Mouse (Mus musculus): ENCODE measurements around the gene Zfp704. TPM values are rescaled to one million over a fixed set of nuclear protein-coding genes. Genes with fewer than 3 reads are reported as not detected.

Gene Zfp704
- total and polyA plus RNA-seq, 3 experiments: under 0.01 TPM; not detected in 2

- DNase-seq (ENCODE audit: low read depth, low spot score): no peak
- no peaks in the 10 kb centered on the region for H3K27me3 ChIP-seq (ENCODE audit: control insufficient read depth in 1 of 2, insufficient read depth in 2 of 2, low read length in 2 of 2)
- H3K27ac ChIP-seq (ENCODE audit: control insufficient read depth, low read depth, low read length): no peak overlapping the region
- H3K36me3 ChIP-seq (ENCODE audit: control insufficient read depth in 1 of 2, insufficient read depth in 2 of 2, low read length in 2 of 2): no peaks in the 10 kb centered on the region
- H3K4me1 ChIP-seq (ENCODE audit: control insufficient read depth in 1 of 2, insufficient read depth in 2 of 2, low read length in 2 of 2): no peaks in the 10 kb centered on the region
- no peak overlapping the region for H3K4me3 ChIP-seq (ENCODE audit: control insufficient read depth in 1 of 2, insufficient read depth in 1 of 2, low read depth in 2 of 2, low read length in 2 of 2)
- TF ChIP-seq JUND (IDR thresholded peaks at IDR 0.05; ENCODE audit: low read depth, low read length) (no peak), TCF12 (IDR thresholded peaks at IDR 0.05; ENCODE audit: low read depth, low read length) (no peak), MYC (IDR thresholded peaks at IDR 0.05; ENCODE audit: low read depth, low read length) (no peak), EP300 (IDR thresholded peaks at IDR 0.05; ENCODE audit: low read depth in 1 of 2, low read length in 2 of 2) (no peak), TAL1 (IDR thresholded peaks at IDR 0.05; ENCODE audit: low read length) (no peak), ETS1 (IDR thresholded peaks at IDR 0.05; ENCODE audit: low read depth, low read length) (no peak), MYB (IDR thresholded peaks at IDR 0.05; ENCODE audit: low read depth, low read length) (no peak), ELF1 (IDR thresholded peaks at IDR 0.05; ENCODE audit: low read depth, low read length) (no peak), BHLHE40 (IDR thresholded peaks at IDR 0.05; ENCODE audit: borderline replicate concordance, low read depth, low read length) (no peak), POLR2AphosphoS5 (IDR thresholded peaks at IDR 0.05; ENCODE audit: borderline replicate concordance, low read depth, low read length) (no peak), ZMIZ1 (IDR thresholded peaks at IDR 0.05; ENCODE audit: low read depth, low read length) (no peak), POLR2A (IDR thresholded peaks at IDR 0.05; ENCODE audit: control insufficient read depth in 1 of 2, insufficient read depth in 1 of 2, low read depth in 1 of 2, low read length in 2 of 2, poor library complexity in 1 of 2) (no peak), ZC3H11A (IDR thresholded peaks at IDR 0.05; ENCODE audit: low read depth, low read length) (no peak), SMC3 (IDR thresholded peaks at IDR 0.05; ENCODE audit: low read depth, low read length) (no peak), KAT2A (conservative IDR thresholded peaks at IDR 0.05; ENCODE audit: low read depth, low read length) (no peak)
- H3K9me3 ChIP-seq (replicated peaks; ENCODE audit: insufficient read depth, low read length): no peaks in the 10 kb centered on the region
- no peak overlapping the region for H3K9ac ChIP-seq (ENCODE audit: control insufficient read depth, low read depth, low read length, poor library complexity, severe bottlenecking)
- no peaks in the 10 kb centered on the region for H3K79me2 ChIP-seq (ENCODE audit: control insufficient read depth, insufficient read depth, low read length, poor library complexity)
Measured at GRCm38 (mm10) chr3:9443476-9443875, 166.4 kb downstream of the Zfp704 start.

- Histone ChIP-seq H3K27me3 (ENCODE audit: control insufficient read depth in 1 of 2, insufficient read depth in 2 of 2, low read length in 2 of 2) (no peaks in the 10 kb centered on the region), H3K4me3 (ENCODE audit: control insufficient read depth in 1 of 2, insufficient read depth in 1 of 2, low read depth in 2 of 2, low read length in 2 of 2) (no peak overlapping the region), H3K9me3 (replicated peaks; ENCODE audit: insufficient read depth, low read length) (no peaks in the 10 kb centered on the region), H3K79me2 (ENCODE audit: control insufficient read depth, insufficient read depth, low read length, poor library complexity) (no peaks in the 10 kb centered on the region), H3K36me3 (ENCODE audit: control insufficient read depth in 1 of 2, insufficient read depth in 2 of 2, low read length in 2 of 2) (no peaks in the 10 kb centered on the region), H3K9ac (ENCODE audit: control insufficient read depth, low read depth, low read length, poor library complexity, severe bottlenecking) (no peak overlapping the region), H3K4me1 (ENCODE audit: control insufficient read depth in 1 of 2, insufficient read depth in 2 of 2, low read length in 2 of 2) (no peaks in the 10 kb centered on the region), H3K27ac (ENCODE audit: control insufficient read depth, low read depth, low read length) (no peak overlapping the region)
- TF ChIP-seq MYC (IDR thresholded peaks at IDR 0.05; ENCODE audit: low read depth, low read length) (no peak), CHD2 (IDR thresholded peaks at IDR 0.05; ENCODE audit: low read length) (no peak), MAFK (IDR thresholded peaks at IDR 0.05; ENCODE audit: borderline replicate concordance, low read depth, low read length) (no peak), SMC3 (IDR thresholded peaks at IDR 0.05; ENCODE audit: low read depth, low read length) (no peak), USF2 (IDR thresholded peaks at IDR 0.05; ENCODE audit: borderline replicate concordance in 1 of 2, insufficient read depth in 1 of 2, low read depth in 1 of 2, low read length in 2 of 2) (no peak)
- no peak for DNase-seq (ENCODE audit: low read depth, low spot score)
Measured at GRCm38 (mm10) chr3:9441566-9442540, 168.0 kb downstream of the Zfp704 start.

All from MEL (cell line).